Mouse (Mus musculus) testis, adult 2 months (tissue): ENCODE data around the gene Pigv. TPM values are rescaled to one million over a fixed set of nuclear protein-coding genes. Genes with fewer than 3 reads are reported as not detected.
"Not testable (repeated sequence)": the region's sequence is repeated elsewhere in the genome, so short reads cannot be mapped to it uniquely, and the experiment has no call there.

Experiments used
- H3K27ac ChIP-seq: fragments of 200-500 bp; 2 replicates; pipeline ENCODE4 v1.5.1; 2012; ENCODE audit warnings: low read depth, low read length; ENCODE audit not compliant: control insufficient read depth, insufficient read depth
- H3K27me3 ChIP-seq: fragments of 200-500 bp; 2 replicates; pipeline ENCODE4 v1.6.1; 2012; ENCODE audit warnings: mild to moderate bottlenecking, low read length, moderate library complexity; ENCODE audit not compliant: control insufficient read depth, insufficient read depth
- H3K36me3 ChIP-seq: fragments of 200-500 bp; 2 replicates; pipeline ENCODE4 v1.6.1; 2012; ENCODE audit warnings: mild to moderate bottlenecking, low read length; ENCODE audit not compliant: control insufficient read depth, insufficient read depth
- H3K4me1 ChIP-seq: fragments of 200-500 bp; 2 replicates; pipeline ENCODE4 v1.6.1; 2012; ENCODE audit warnings: low read length; ENCODE audit not compliant: control insufficient read depth, insufficient read depth
- H3K4me3 ChIP-seq: fragments of 200-500 bp; 2 replicates; pipeline ENCODE4 v1.5.1; 2012; ENCODE audit warnings: low read depth, mild to moderate bottlenecking, low read length, moderate library complexity, mixed read lengths; ENCODE audit not compliant: control insufficient read depth
- CTCF ChIP-seq: fragments of 200-500 bp; IDR thresholded peaks from 2 replicates; pipeline ENCODE4 v1.5.1; 2012; ENCODE audit warnings: low read depth, mild to moderate bottlenecking, inconsistent platforms, low read length, moderate library complexity; ENCODE audit not compliant: control insufficient read depth, insufficient read depth, insufficient replicate concordance
- POLR2A ChIP-seq: fragments of 200-500 bp; IDR thresholded peaks from 2 replicates; pipeline ENCODE4 v1.6.1; 2012; ENCODE audit warnings: low read depth, mild to moderate bottlenecking, inconsistent platforms, low read length, moderate library complexity; ENCODE audit not compliant: control insufficient read depth
- polyA plus RNA-seq: library from polyadenylated mRNA; depleted of rRNA; stranded (reverse); fragments of >200 nt; gene quantifications from 2 replicates; pipeline ENCODE4 v1.2.3, GENCODE M21; 2012

Gene Pigv
- polyA plus RNA-seq, 1 experiment: 8.7 TPM

DNA sequence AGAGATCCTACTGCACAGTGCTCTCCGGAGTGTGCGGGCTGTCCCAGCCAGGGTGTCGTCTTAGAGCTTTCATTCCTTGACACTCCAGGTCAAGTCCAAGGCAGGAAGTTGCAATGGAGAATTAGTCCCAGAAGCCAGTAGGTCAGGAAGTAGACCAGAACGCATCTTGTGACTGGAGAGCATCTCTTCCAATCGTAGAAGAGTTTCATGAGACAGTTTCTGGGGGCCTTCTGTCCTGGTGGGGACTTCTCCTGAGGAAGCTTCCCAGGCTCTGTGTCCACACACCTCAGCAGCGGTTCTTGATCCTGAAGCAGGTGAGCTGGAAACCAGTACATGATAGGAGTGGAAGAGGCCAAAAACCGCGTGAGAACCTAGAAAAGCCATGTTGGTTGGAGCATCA is 10.0 kb downstream of the Pigv start:
- Histone ChIP-seq H3K27me3 (no peaks in the 10 kb centered on the region), H3K36me3 (peaks cover 3% of the 10 kb centered on the region; the same call in 1 of the 2 replicates), H3K4me3 (no peak overlapping the region), H3K27ac (no peak overlapping the region), H3K4me1 (peaks cover 6% of the 10 kb centered on the region)
- TF ChIP-seq POLR2A (no peak), CTCF (no peak)

DNA sequence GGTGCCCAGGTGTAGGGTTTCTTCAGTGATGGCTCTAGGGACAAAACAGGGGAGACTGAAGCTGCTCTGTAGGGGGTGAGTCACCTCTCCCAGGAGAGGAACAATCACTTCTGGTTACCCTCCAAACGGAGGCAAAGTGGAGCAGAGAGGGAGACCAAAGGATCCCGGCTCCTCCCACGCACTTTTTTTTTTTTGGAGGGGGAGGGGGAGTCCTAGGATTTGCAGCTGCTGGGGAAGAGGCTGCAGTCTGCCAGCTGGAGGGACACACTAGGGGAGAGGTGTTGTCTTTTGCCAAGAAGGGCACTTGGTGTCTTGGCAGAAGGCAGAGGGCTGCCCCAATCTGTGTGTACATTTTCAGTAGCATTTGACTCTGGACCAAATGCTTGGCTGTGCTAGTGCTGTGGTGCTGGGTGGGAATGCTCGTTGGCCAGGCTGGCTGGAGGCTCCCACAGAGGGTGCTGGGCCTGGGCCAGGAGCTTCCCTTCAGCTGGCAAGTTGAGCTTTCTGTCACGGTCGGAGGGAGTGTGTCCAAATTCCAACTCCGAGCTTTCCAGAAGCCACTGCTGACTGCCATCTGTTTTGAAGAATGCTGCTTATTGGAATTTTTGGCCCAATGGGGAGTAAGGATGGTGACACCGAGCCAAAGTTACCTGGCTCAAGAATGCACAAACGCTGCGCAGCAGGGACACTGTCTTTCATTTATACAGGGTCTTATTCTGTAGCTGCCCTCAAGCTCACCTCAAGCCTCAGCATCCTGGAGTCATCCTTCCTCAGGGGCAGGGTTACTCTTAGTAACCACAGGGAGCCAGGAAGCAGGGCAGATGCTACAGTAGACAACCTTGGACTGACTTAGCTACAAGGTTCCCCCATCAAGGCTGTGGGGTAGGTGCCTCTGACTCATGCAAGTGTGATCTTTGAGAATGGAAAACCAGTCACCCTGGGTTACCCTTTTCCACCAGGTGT is 12.0 kb downstream of the Pigv start:
- Histone ChIP-seq H3K27me3 (no peaks in the 10 kb centered on the region), H3K4me1 (peaks cover 6% of the 10 kb centered on the region), H3K36me3 (peaks cover 3% of the 10 kb centered on the region; the same call in 1 of the 2 replicates), H3K27ac (peak overlapping the region; percentile 73), H3K4me3 (no peak overlapping the region)
- TF ChIP-seq CTCF: no peak
- TF ChIP-seq POLR2A: no peak

DNA sequence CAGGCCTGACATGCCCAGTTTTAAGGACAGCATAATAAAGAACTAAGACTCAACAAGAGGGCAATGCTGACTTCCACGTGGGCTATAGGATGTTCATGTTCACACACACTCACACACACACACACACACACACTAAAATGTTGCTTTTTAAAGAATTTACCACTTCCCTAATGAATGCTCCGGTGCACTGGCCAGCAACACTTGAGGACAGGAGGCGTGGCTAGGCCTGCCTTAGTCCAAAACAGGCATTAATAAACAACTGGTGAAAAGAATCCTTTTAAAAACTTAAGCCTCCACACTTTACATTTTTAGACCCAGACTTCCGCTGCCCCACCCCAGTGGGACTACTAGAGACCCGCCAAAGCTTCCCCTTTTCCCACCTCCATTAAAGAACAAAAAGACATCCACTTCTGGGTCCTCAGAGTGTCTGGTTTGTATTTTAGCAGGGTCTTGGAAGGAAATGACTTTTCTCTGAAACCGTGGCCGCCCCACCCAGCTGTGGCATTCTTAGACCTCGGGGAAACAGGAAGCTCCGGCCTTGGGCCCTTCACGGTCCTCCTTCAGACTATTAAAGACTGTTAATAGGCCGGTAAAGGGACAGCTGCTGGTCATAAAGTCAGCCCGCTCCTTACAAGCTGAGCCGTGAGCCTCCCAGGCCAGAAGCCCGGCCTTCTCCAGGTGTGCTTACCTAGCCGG is 12.8 kb downstream of the Pigv start:
- Histone ChIP-seq H3K27ac (peak overlapping the region; percentile 73), H3K36me3 (peaks cover 3% of the 10 kb centered on the region; the same call in 1 of the 2 replicates), H3K4me1 (peaks cover 6% of the 10 kb centered on the region), H3K27me3 (no peaks in the 10 kb centered on the region), H3K4me3 (no peak overlapping the region)
- TF ChIP-seq POLR2A (no peak), CTCF (no peak)

DNA sequence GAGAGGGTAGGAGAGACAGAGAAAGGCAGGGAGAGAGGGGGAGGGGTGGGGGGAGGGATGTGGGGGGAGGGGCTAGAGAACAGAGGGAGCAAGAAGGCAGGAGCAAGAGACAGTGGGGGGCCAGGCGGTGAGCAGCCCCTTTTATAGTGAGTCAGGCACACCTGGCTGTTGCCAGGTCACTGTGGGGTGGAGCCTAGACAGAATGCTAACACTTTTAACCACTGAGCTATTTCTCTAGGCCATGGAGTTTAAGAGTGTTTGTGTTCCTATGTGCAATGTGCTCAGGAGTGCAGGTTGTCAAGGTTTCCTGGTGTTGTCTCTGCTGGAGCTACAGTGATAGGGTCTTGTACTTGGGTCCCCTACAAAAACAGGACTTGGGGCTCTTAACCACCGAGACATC is 13.7 kb downstream of the Pigv start:
- Histone ChIP-seq H3K4me3 (no peak overlapping the region), H3K27me3 (no peaks in the 10 kb centered on the region), H3K4me1 (peaks cover 6% of the 10 kb centered on the region), H3K36me3 (0 out of 2 replicates have a peak, but pooled peaks cover 1% of the 10 kb centered on the region), H3K27ac (no peak overlapping the region)
- TF ChIP-seq CTCF: no peak
- no peak for TF ChIP-seq POLR2A

DNA sequence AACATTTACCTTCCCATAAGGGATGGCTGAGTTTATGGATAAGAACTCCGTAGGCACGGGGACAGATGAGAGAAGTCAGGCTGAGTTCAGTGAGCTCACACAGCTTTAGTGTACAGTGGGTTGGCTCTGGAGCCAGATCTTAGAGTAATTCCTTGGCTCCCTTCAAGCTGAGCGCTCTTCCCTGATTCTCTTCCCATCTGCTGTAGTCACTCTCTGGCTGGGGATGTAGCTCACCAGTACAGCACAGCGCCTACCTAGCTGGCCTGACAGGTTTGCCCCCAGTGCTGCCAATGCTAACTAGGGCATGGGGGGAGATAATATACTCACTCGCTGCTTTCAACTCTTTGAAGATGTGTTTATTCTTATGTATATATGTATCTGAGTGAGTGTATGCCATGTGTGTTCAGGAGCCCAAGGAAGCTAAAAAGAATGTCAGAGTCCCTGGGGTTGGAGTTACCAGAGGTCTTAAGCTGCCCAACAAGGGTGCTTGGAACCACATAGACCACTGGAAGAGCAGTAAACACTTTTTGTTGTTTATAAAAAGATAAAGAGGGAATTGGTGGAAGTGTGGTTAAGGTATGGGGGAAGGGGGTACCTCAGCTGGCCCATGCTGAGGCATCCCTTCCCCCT is 14.5 kb downstream of the Pigv start:
- no peaks in the 10 kb centered on the region for H3K27me3 ChIP-seq
- no peak overlapping the region for H3K4me3 ChIP-seq
- TF ChIP-seq POLR2A (no peak), CTCF (no peak)
- H3K4me1 ChIP-seq: peaks cover 6% of the 10 kb centered on the region
- 0 out of 2 replicates have a peak, but pooled peaks cover under 1% of the 10 kb centered on the region for H3K36me3 ChIP-seq
- H3K27ac ChIP-seq: no peak overlapping the region

DNA sequence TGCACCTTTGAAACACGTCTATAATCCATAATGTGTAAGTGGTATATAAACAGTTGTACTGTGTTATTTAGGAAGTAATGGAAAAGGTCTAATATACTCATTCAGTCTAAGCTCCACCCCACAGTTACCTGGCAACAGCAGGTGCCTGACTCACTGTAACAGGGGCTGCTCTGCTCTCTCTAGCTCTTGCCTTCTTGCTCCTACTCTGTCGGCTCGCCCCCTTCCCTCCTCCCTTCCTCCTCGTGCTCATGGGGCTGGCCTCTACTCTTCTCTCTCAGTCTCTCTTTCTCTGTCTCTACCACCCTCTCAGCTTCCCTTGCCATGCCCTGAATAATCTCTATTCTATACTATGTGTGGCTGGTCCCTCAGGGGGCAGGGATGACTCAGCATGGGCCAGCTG is 15.4 kb downstream of the Pigv start:
- TF ChIP-seq CTCF (no peak), POLR2A (no peak)
- no peaks in the 10 kb centered on the region for H3K36me3 ChIP-seq
- H3K27ac ChIP-seq: no peak overlapping the region
- H3K4me1 ChIP-seq: peaks cover 6% of the 10 kb centered on the region
- no peaks in the 10 kb centered on the region for H3K27me3 ChIP-seq
- no peak overlapping the region for H3K4me3 ChIP-seq

DNA sequence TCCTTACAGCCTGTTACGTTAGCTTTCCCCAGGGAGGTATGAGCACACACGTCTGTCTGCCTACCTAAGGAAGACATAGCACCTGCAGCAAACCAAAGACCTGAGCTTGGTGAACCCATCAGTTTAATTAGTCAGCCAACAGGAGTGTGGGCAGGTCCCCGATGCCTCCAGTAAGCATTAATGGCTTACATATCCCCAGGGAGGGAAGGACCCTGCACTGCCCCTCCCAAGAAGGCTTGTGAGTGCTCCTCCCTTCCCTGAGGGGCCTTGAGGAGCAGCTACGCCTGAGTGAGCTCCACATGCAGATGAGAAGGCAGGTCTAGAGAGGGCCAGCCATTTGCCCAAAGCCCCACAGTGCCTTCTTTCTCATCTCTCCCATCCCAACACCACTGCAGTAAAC is 16.2 kb downstream of the Pigv start:
- no peak overlapping the region for H3K4me3 ChIP-seq
- H3K4me1 ChIP-seq: peaks cover 6% of the 10 kb centered on the region
- H3K27me3 ChIP-seq: no peaks in the 10 kb centered on the region
- TF ChIP-seq CTCF (no peak), POLR2A (no peak)
- no peak overlapping the region for H3K27ac ChIP-seq
- no peaks in the 10 kb centered on the region for H3K36me3 ChIP-seq

DNA sequence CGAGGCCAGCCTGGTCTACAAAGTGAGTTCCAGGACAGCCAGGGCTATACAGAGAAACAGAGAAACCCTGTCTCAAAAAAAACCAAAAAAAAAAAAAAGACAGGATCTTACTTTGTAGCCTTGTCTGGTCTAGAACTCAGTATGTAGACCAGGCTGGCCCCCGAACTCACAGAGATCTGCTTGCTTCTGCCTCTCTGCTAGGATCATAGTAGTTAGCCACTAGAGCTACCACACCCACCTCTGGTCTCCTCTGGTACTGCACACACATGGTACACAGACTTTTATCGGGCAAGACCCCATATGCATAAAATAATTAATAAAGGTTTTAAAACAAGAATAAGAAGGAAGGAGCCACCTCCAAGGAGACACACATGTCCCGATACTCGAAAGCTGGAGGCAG is 18.4 kb downstream of the Pigv start:
- not testable (repeated sequence) for H3K4me3 ChIP-seq, H3K27me3 ChIP-seq, H3K27ac ChIP-seq, H3K36me3 ChIP-seq, H3K4me1 ChIP-seq
